Mouse (Mus musculus) left cerebral cortex, postnatal 25 days (tissue): ENCODE measurements around the gene Paqr4. TPM values are rescaled to one million over a fixed set of nuclear protein-coding genes. Genes with fewer than 3 reads are reported as not detected.
A peak's percentile ranks its signal among the peaks of the same experiment; 100 is the strongest.
"Not testable (repeated sequence)": the region's sequence is repeated elsewhere in the genome, so short reads cannot be mapped to it uniquely, and the experiment has no call there.

Source experiments
- DNase-seq, 2 experiments: peaks; one replicate each; pipeline ENCODE4 v3.0.0; 2022; ENCODE audit warnings: low spot score in 2 of 2, mixed read lengths in 1 of 2
- intact Hi-C: fragments of 180-260 bp; cut with DNase I; formaldehyde crosslinking; loops from one replicate; pipeline ENCODE4 v1.15.1; 2025
- total RNA-seq, 2 experiments: library from RNA; stranded (reverse); gene quantifications; 2 replicates each; pipeline ENCODE4 v1.2.3; 2021

Paqr4 gene
- total RNA-seq: 10 to 100 TPM; 52.8 to 58.2 TPM

DNA sequence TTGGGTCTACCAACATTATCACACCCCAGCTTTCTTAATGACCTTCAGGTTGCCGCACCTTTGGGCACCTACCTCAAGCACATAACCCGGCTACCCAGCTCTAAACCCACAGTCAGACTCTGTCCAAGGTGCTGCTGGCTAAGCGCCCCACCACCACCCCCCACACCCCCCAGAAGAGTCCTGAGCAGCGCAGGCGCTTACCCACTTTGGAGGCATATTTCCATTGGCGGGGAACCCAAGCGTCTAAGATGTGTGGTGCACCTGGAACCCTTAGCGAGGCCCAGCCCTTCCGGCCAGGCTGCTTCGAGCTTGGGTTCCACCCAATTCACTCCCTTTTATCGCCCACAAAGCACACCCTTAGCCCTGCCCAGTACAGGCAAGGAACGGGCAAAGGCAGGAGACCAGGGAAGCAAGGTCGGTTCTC is at the start of gene Paqr4:
TSS of gene Paqr4 (minus strand) at position 270 of the 424 bp plus-strand sequence.
- intact Hi-C loops: no loop called here

DNA sequence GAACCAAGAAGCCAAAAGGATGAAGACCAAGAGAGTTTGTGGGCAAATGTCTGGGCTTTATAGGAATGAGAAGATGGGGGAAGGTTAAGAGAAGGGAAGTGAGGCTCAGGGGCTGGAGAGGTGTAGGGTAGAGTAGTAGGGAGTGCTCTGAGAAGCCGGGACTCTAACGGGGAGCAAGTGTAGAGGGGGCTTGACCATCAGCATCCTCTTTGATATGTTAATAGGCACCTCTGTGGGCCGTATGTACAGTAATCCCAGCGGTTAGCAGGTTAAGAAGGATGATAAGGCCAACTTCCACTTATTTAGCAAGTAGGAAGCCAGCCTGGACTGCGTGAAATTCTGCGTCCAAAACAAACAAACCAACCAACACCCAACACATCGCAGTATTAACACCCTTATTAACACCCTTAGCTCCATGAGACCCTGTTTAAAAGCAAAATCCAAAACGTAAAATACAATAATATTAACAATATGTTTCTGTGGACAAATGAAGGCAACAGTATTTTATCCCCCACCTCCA is 49.1 kb upstream of the Paqr4 start:
- no peak for DNase-seq
- intact Hi-C loops: no loop called here

More for the DNA sequence above, at the start of gene Paqr4:
- DNase-seq: no peak

GRCm38 (mm10) chr17:23788973-23789372 is 48.3 kb upstream of the Paqr4 start:
- no peak for DNase-seq
- intact Hi-C loops: no loop called here

DNA sequence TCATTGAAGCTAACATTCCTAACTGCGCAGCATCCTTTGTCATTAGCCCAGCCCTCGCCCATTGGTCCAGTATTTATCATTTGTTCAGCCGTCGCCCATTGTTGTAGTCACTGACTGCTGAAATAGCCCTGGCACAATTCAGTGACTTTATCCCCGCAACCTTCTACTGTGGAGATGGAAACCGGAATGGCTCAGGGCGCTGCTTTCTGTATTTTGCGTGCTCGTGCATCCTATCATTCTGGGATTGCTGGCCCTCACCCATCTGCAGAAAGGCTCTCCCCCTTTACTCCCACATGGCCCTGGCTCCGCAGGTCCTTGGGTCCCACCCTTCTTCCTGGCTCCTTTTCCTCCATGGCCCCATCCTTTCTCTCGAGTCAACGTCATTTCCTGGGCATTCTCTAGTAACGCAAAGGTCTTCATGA is 45.9 kb upstream of the Paqr4 start:
- peak; percentile 29 to 45 for DNase-seq
- intact Hi-C loops: loop anchor here (2.0 kb wide), 1 partner anchor 16 kb away; no protein-coding TSS in a partner anchor

DNA sequence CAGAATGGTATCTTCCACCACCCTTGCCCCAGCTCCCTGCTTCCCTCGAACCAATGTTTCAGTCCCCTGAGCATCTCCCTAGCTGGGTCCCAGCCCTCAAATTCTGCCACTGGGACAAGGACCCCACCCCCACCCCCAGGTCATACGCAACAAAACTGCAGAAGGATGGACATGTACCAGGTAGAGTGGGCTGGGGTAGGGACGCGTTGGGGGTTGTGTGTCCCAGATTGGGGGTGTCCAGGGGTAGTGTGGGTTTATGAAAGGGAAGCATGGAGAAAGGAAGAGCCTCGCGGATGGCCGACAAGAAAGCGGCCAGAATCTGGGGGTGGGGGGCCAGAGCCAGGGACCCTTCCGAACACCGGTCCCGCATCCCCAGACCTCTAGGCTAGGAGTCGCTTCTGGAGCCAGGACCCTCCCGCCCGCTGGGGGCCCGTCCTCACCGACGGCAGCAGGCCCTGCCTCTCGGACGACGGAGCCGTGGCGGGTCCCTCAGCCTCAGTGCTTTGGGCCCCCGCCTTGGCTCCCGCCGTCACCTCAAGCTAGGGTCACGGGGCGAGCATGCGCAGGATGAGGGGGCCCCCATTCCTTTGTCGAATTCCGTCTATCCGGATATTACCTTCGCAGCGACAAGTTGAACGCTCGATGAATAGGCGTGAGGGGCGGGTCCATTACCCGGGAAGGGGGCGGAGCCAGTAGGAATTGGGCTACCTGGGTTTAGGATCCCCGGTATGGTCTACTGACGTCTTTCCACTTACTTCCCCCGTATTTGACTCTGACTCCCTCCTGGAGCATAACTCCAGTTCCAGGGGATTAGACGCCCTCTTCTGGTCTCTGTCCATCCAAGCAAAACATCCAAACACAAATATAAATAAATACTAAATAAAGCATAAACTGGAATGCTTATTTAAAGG is 45.1 kb upstream of the Paqr4 start, which contains the start of gene Flywch2:
TSS of gene Flywch2 (minus strand) at position 521 of the 911 bp plus-strand sequence.
- intact Hi-C loops: loop anchor here (2.0 kb wide), 1 partner anchor 17 kb away; no protein-coding TSS in a partner anchor

GRCm38 (mm10) chr17:23783352-23783751 is 42.7 kb upstream of the Paqr4 start:
- intact Hi-C loops: no loop called here
- no peak for DNase-seq

More for the DNA sequence above, 45.1 kb upstream of the Paqr4 start, which contains the start of gene Flywch2:
- peak; percentile 87 to 95 for DNase-seq

GRCm38 (mm10) chr17:23778447-23778846 is 37.8 kb upstream of the Paqr4 start:
- intact Hi-C loops: no loop called here
- no peak for DNase-seq

DNA sequence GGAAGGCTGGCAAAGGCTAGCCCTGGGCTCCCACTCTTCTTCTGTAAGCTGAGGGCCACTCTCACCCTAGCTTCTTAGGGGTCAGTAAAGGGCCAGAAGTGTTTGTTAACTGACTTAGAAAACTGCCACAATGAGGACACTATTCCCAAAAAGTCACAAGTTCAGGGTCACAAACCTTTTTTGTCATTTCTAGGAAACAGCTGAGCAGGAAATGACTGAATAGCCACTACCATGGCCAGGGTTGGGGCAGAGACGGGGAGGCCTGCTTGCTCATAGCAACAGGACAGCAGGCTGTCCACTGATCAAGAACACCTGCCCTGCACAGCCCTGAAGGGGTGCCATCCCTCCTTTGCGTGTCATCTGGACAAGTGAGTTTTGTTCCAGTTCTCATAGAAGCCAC is 36.5 kb upstream of the Paqr4 start:
- no peak for DNase-seq
- intact Hi-C loops: no loop called here

- intact Hi-C loops: no loop called here
- no peak for DNase-seq
Observed at GRCm38 (mm10) chr17:23776216-23776615, 35.5 kb upstream of the Paqr4 start.

GRCm38 (mm10) chr17:23774090-23774489 is 33.4 kb upstream of the Paqr4 start:
- intact Hi-C loops: loop anchor here (5.0 kb wide), 2 partner anchors 68 to 188 kb away; partner anchors contain the start of genes Prss32 and Prss41
- peak; percentile 73 to 87 for DNase-seq

- intact Hi-C loops: loop anchor here (5.0 kb wide), 2 partner anchors 69 to 189 kb away; partner anchors contain the start of genes Prss32 and Prss41
- no peak for DNase-seq
Observed at GRCm38 (mm10) chr17:23773676-23774075, 33.0 kb upstream of the Paqr4 start.

- DNase-seq: not testable (repeated sequence)
- intact Hi-C loops: loop anchor here (5.0 kb wide), 2 partner anchors 70 to 190 kb away; partner anchors contain the start of genes Prss32 and Prss41
Observed at GRCm38 (mm10) chr17:23772219-23772556, 31.5 kb upstream of the Paqr4 start.

DNA sequence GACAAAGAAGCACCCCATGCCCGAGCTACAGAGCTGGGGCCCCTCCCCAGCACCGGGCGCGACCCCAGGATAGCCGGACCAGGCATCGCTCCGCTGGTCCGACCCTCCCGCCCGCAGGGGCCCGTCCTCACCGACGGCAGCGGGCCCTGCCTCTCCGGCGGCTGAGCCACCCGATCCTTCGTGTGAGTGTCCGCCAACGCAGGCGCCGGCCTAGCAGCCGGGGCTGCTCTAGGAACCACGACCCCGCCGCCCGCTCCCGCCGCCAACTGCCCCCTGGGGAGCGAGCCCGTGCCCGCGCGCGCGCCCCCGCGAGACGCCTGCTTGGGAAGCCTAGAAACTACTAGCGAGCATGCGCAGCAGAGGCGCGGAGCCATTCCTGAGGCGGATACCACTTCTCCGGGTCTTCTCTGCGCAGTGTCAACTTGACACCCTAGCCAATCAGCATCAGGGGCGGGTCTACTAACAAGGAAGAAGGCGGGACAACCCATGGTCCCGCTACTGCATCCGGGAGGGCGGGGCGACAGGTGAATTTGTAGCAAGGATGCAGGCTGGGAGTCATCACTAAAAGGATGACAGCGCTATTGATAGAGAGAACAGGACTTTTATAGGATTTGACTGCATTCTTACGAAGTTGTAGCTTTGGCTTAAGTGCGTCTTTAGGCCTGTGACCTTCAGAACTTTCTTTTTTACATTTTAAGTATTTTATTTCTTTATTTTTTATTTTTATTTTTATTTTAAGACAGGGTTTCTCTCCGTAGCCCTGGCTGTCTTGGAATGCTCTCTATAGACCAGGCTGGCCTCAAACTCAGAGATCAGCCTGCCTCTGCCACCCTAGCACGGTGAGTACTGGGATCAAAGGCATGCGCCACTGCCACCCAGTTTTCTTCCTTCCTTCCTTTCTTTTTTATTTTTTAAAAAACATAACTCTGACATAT is 30.9 kb upstream of the Paqr4 start, which contains the start of gene Flywch1:
TSS of gene Flywch1 (minus strand) at position 319 of the 935 bp plus-strand sequence.
- intact Hi-C loops: loop anchor here (2.0 to 5.0 kb wide), 3 partner anchors 57 to 191 kb away; partner anchors contain the start of genes Elob, Prss32 and Prss41
- peak; percentile 99 to 100 for DNase-seq

DNA sequence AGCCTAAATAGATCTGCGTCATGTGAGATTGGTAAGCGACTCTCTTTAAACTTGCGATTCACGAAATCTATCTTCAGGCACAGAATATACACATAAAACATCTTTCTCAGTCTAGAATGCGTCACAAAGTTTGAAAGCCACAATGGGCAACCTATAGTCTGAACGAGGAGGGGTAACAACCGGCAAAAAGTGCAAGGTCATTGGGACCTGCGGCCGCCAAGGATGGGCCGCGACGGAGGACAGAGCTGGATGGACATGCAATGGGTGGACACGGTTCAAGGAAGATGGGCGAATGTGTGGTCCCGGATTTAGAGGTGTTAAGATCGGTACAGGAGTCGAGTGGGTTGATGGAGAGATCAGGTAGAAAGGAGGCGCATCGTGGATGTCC is 30.2 kb upstream of the Paqr4 start:
- peak; percentile 30 to 52 for DNase-seq
- intact Hi-C loops: loop anchor here (2.0 to 5.0 kb wide), 3 partner anchors 58 to 191 kb away; partner anchors contain the start of genes Elob, Prss32 and Prss41

- intact Hi-C loops: loop anchor here (2.0 to 5.0 kb wide), 3 partner anchors 58 to 192 kb away; partner anchors contain the start of genes Elob, Prss32 and Prss41
- peak in 1 of 2 experiments; percentile 22 for DNase-seq
Observed at GRCm38 (mm10) chr17:23770493-23770892, 29.8 kb upstream of the Paqr4 start.

GRCm38 (mm10) chr17:23762976-23763375 is 22.3 kb upstream of the Paqr4 start:
- intact Hi-C loops: no loop called here
- DNase-seq: no peak

- no peak for DNase-seq
- intact Hi-C loops: no loop called here
Observed at GRCm38 (mm10) chr17:23761155-23761554, 20.5 kb upstream of the Paqr4 start.

DNA sequence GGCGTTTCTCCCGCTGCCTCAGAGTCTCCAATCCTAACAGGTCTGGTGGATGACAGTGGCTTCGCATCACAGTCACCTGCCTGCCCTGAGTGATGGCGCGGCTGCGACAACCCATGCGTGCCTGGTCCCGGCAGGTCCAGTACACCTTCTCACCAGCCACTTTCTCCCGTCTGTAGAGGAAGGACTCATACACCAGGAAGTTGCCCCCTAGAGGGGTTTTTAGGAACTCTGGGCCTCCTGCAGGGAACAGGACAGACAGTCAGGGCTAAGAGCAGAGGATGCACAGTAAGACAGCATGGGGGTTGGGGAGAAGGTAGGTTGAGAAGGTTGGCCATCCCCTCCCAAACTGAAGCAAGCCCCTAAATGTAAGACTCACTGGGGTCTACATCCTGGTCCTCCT is 19.6 kb upstream of the Paqr4 start:
- intact Hi-C loops: no loop called here
- DNase-seq: no peak

DNA sequence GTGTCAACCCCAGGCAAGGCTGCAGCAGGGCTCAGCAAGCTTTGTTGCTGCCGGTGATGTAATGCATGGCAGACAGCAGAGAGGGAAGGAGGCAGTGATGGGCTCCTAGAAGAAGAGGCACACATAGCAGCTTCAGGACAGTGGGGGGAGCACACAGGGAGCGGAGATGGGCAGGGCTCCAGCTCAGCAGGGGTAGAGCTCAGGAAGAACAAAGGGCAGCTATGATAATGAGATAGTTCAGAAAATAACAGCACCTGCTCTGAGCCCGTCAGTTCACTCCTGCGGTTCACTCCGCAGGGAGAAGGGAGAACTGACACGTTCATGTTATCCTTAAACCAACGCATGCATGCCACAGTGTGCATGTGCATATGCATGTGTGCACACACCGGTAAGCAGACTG is 18.1 kb upstream of the Paqr4 start:
- intact Hi-C loops: no loop called here
- DNase-seq: no peak
